Mouse (Mus musculus) testis, adult 2 months (tissue): ENCODE measurements around the gene Agbl2.

Experiments
- CTCF ChIP-seq: fragments of 200-500 bp; IDR thresholded peaks from 2 replicates; pipeline ENCODE4 v1.5.1; 2012; ENCODE audit warnings: low read depth, mild to moderate bottlenecking, inconsistent platforms, low read length, moderate library complexity; ENCODE audit not compliant: control insufficient read depth, insufficient read depth, insufficient replicate concordance
- POLR2A ChIP-seq: fragments of 200-500 bp; IDR thresholded peaks from 2 replicates; pipeline ENCODE4 v1.6.1; 2012; ENCODE audit warnings: low read depth, mild to moderate bottlenecking, inconsistent platforms, low read length, moderate library complexity; ENCODE audit not compliant: control insufficient read depth

DNA sequence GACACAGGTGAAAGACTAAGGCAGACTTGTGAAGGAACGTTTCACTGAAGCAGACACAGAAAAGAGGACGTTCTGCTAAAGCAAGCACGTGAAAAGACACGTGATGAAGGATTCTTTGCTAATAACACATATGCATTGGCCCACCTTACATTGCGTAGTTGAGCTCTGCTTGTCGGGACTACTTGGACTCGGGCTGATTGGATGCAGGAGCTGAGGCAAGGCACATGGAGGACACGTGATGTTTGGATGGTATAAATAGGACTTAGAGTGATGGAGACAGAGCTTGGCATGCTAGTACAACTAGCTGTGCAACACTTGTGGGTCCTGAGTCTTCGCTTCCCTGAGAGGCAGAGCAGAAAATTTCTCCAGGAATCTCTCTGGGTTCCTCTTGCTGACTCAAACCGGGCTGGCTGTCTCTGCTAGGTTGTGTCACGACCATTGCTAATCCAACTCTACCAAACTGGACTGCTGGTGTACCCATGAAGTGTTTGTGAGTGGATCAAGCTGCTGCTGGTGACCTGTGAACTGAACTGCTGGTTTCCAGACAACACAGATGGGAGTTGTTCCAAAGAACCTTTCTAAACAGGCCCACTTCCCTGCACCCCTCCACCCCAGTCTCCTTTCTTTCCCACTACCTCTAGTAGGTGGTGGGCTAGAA lies 43.1 kb downstream of the Agbl2 start:
- TF ChIP-seq CTCF = no peak
- no peak for TF ChIP-seq POLR2A
